Mouse (Mus musculus) lung, embryonic 16.5 days (tissue): ENCODE measurements around the gene Mast4. TPM values are rescaled to one million over a fixed set of nuclear protein-coding genes. Genes with fewer than 3 reads are reported as not detected.

Source experiments
- ATAC-seq: fragments of 200-750 bp; cut with Nextera tagmentation; 2 replicates; pipeline ENCODE4 v1.8.0; 2017; ENCODE audit warnings: low read depth, mild to moderate bottlenecking, moderate library complexity
- H3K27ac ChIP-seq: fragments of 300-500 bp; sonication (generic); 2 replicates; pipeline ENCODE4 v1.5.1; 2014; ENCODE audit warnings: mild to moderate bottlenecking, control low read depth, low read length
- H3K27me3 ChIP-seq: fragments of 300-500 bp; sonication (generic); 2 replicates; pipeline ENCODE4 v1.6.1; 2014; ENCODE audit warnings: low read depth, low read length, mixed read lengths; ENCODE audit not compliant: control insufficient read depth, insufficient read depth
- H3K36me3 ChIP-seq: fragments of 300-500 bp; sonication (generic); 2 replicates; pipeline ENCODE4 v1.6.1; 2014; ENCODE audit warnings: low read length; ENCODE audit not compliant: control insufficient read depth, insufficient read depth
- H3K4me1 ChIP-seq: fragments of 300-500 bp; sonication (generic); replicated peaks from 2 replicates; pipeline ENCODE4 v1.6.1; 2014; ENCODE audit warnings: low read length, mixed read lengths; ENCODE audit not compliant: control insufficient read depth, insufficient read depth
- H3K4me2 ChIP-seq: fragments of 300-500 bp; sonication (generic); 2 replicates; pipeline ENCODE4 v1.6.1; 2014; ENCODE audit warnings: low read depth, low read length, control low read depth
- H3K4me3 ChIP-seq: fragments of 300-500 bp; sonication (generic); 2 replicates; pipeline ENCODE4 v1.5.1; 2014; ENCODE audit warnings: mild to moderate bottlenecking, low read length, control low read depth
- H3K9ac ChIP-seq: fragments of 300-500 bp; sonication (generic); 2 replicates; pipeline ENCODE4 v1.6.1; 2014; ENCODE audit warnings: low read length, control low read depth
- H3K9me3 ChIP-seq: fragments of 300-500 bp; sonication (generic); 2 replicates; pipeline ENCODE4 v1.6.1; 2016; ENCODE audit warnings: low read length; ENCODE audit not compliant: control insufficient read depth
- WGBS: fragments of 180-500 bp; shearing (Covaris S2); extraction: QIAGEN DNeasy Blood & Tissue Kit; methylation state at CpG from one replicate; pipeline ENCODE4 v1.1.7; 2014; 5-methylcytosine and 5-hydroxymethylcytosine counted together
- polyA plus RNA-seq: library from polyadenylated mRNA; unstranded; fragments of >200 nt; fragmentation: Nextera tagmentation; extraction: Ambion mirVana; gene quantifications from 2 replicates; pipeline ENCODE4 v1.2.1, GENCODE M21; 2015

Mast4 gene
- polyA plus RNA-seq, 1 experiment from 2014 or later = 30.2 TPM

GRCm38 (mm10) chr13:102803206-102803605, 531.1 kb downstream of the Mast4 start:
- Histone ChIP-seq H3K9me3 (no peaks in the 10 kb centered on the region), H3K27me3 (no peaks in the 10 kb centered on the region), H3K36me3 (peaks cover 5% of the 10 kb centered on the region; the same call in 1 of the 2 replicates), H3K4me3 (no peak overlapping the region), H3K9ac (no peak overlapping the region), H3K27ac (no peak overlapping the region), H3K4me2 (no peak overlapping the region), H3K4me1 (no peaks in the 10 kb centered on the region)
- no peak for ATAC-seq
- 83% methylated on average over 9 of the region's 9 CpGs for WGBS

- peaks cover 6% of the 10 kb centered on the region for H3K36me3 ChIP-seq
- ATAC-seq = no peak
- 94% methylated on average over 3 of the region's 3 CpGs for WGBS
Observed at GRCm38 (mm10) chr13:102792157-102792556, 542.1 kb downstream of the Mast4 start.

DNA sequence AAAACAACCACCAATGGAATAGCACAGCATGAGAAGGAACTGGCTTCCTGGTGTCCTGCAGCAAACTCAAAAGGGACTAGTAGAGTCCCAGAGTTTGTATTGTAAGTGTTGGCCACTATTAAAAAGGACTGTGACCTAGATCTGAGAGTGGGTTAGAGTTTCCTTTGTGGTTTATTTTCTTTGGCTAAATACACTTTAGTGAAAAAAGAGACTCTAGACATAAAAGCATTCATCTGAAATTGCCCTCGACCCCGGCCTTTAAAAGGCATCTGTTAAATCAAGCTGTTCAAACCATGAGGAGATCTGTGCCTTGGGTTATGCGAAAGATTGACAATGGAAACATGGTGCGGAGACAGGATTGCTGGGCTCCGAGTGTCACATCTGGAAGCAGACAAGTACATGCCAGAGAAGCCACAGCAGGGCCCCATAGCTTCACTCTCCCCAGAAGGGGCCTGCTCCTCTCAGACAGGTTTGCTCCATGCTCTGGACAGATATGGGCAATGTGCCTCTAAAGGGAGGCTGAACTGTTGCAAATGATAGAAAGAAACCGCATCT, 543.6 kb downstream of the Mast4 start:
- H3K4me2 ChIP-seq = no peak overlapping the region
- no peak for ATAC-seq
- no peaks in the 10 kb centered on the region for H3K9me3 ChIP-seq
- no peak overlapping the region for H3K27ac ChIP-seq
- H3K36me3 ChIP-seq = peaks cover 8% of the 10 kb centered on the region
- no peaks in the 10 kb centered on the region for H3K27me3 ChIP-seq
- H3K9ac ChIP-seq = no peak overlapping the region
- H3K4me3 ChIP-seq = no peak overlapping the region
- 65% methylated on average over 6 of the region's 6 CpGs for WGBS
- no peaks in the 10 kb centered on the region for H3K4me1 ChIP-seq

More at GRCm38 (mm10) chr13:102792157-102792556, 542.1 kb downstream of the Mast4 start:
- Histone ChIP-seq H3K9me3 (no peaks in the 10 kb centered on the region), H3K4me2 (no peak overlapping the region), H3K27ac (no peak overlapping the region), H3K9ac (no peak overlapping the region), H3K4me1 (no peaks in the 10 kb centered on the region), H3K4me3 (no peak overlapping the region), H3K27me3 (no peaks in the 10 kb centered on the region)

- ATAC-seq = no peak
- H3K4me1 ChIP-seq = no peaks in the 10 kb centered on the region
- no peak overlapping the region for H3K9ac ChIP-seq
- no peaks in the 10 kb centered on the region for H3K27me3 ChIP-seq
- H3K27ac ChIP-seq = no peak overlapping the region
- H3K9me3 ChIP-seq = no peaks in the 10 kb centered on the region
- WGBS = 88% methylated on average over 10 of the region's 10 CpGs
- H3K4me3 ChIP-seq = no peak overlapping the region
- peaks cover 13% of the 10 kb centered on the region for H3K36me3 ChIP-seq
- no peak overlapping the region for H3K4me2 ChIP-seq
Observed at GRCm38 (mm10) chr13:102786666-102787230, 547.5 kb downstream of the Mast4 start.

DNA sequence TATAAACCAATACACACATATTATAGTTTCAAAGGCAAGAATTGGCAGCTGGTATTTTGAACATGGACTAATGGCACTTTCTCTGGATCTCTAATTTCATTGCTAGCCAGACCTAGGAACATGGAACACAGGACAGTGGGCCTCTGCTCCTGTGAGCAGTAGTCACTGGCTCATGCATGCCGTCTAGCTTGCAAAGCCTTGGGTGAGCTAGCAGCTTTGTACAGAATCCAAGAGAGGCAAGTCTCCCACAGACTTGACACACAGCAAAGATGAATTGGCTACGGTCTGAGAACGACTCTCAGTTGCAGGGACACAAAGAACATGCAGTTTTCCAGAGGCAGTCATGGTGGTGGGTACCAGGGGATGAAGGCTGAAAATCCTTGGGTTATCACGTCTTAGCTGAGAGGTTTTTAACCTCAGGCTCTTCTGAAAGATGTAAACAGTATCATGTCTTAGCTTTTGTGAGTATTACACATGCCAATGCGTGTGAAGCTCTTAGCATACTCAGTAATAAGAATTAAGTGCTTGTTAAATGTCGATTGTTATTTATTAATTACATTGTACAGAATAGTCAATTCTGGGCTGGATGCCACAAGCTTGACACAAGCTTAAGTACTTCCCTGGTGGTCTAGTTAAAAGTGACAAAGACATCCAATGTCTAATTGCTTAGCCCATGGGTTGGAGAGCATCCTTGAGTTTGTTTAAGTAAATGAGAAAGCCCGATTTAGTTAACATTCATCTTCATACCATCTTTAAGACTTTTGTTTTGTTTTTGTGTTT, 550.6 kb downstream of the Mast4 start:
- H3K27ac ChIP-seq = no peak overlapping the region

DNA sequence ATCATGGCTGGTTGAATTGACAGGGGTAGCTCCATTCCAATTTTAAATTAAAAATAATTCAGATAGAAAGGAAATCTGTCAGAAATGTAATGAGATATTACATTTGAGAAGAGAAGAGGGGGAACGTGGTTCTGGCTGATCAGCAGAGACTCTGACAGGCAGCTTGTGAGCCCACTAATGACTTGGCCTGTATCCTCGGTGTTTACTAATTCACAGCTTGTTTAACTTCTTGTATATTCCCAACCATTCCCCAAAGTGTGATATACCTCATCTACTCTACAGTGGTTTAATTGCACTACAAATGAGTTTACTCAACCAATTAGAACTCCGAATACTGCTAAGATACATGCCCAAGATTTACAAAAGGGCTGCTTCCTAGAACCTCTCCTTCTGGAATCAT, 555.0 kb downstream of the Mast4 start:
- no peak overlapping the region for H3K4me3 ChIP-seq
- peaks cover 13% of the 10 kb centered on the region for H3K36me3 ChIP-seq
- 92% methylated on average over 3 of the region's 3 CpGs for WGBS
- no peaks in the 10 kb centered on the region for H3K4me1 ChIP-seq
- no peaks in the 10 kb centered on the region for H3K27me3 ChIP-seq
- ATAC-seq = no peak
- H3K4me2 ChIP-seq = no peak overlapping the region
- H3K9ac ChIP-seq = no peak overlapping the region
- H3K9me3 ChIP-seq = no peaks in the 10 kb centered on the region
- H3K27ac ChIP-seq = no peak overlapping the region

More for the DNA sequence above, 550.6 kb downstream of the Mast4 start:
- 53% methylated on average over 7 of the region's 7 CpGs for WGBS
- Histone ChIP-seq H3K9me3 (no peaks in the 10 kb centered on the region), H3K4me1 (no peaks in the 10 kb centered on the region), H3K4me3 (no peak overlapping the region), H3K27me3 (no peaks in the 10 kb centered on the region), H3K36me3 (peaks cover 15% of the 10 kb centered on the region), H3K4me2 (no peak overlapping the region), H3K9ac (no peak overlapping the region)
- no peak for ATAC-seq

- no peaks in the 10 kb centered on the region for H3K27me3 ChIP-seq
- no peaks in the 10 kb centered on the region for H3K4me1 ChIP-seq
- H3K27ac ChIP-seq = no peak overlapping the region
- WGBS = 95% methylated on average over 3 of the region's 3 CpGs
- peaks cover 17% of the 10 kb centered on the region for H3K36me3 ChIP-seq
- H3K4me2 ChIP-seq = no peak overlapping the region
- no peak overlapping the region for H3K9ac ChIP-seq
- no peak overlapping the region for H3K4me3 ChIP-seq
- no peaks in the 10 kb centered on the region for H3K9me3 ChIP-seq
- no peak for ATAC-seq
Observed at GRCm38 (mm10) chr13:102778859-102779258, 555.4 kb downstream of the Mast4 start.

DNA sequence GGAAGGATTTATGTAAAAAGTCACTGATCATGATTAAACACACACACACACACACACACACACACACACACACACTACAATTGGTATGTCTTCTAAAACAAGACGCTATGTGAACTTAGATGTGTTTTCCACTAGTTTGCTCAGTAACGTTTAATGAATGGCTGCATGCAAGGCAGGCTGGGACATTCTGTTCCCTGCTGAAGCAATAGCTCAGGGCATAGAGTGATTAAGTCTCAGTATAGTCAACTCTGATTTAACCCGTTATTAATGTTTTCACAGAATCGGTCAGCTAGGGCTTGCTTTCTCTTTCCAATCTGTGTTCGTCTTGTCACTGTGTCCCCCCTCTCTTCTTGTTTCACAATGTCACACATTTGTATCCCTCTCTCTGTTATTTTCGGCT, 558.8 kb downstream of the Mast4 start:
- no peak overlapping the region for H3K9ac ChIP-seq
- no peak overlapping the region for H3K4me2 ChIP-seq
- ATAC-seq = no peak
- no peaks in the 10 kb centered on the region for H3K27me3 ChIP-seq
- H3K4me3 ChIP-seq = no peak overlapping the region
- WGBS = 73% methylated on average over 6 of the region's 6 CpGs
- no peak overlapping the region for H3K27ac ChIP-seq
- peaks cover 12% of the 10 kb centered on the region for H3K36me3 ChIP-seq
- no peaks in the 10 kb centered on the region for H3K9me3 ChIP-seq
- no peaks in the 10 kb centered on the region; the same call in 1 of the 2 replicates for H3K4me1 ChIP-seq

DNA sequence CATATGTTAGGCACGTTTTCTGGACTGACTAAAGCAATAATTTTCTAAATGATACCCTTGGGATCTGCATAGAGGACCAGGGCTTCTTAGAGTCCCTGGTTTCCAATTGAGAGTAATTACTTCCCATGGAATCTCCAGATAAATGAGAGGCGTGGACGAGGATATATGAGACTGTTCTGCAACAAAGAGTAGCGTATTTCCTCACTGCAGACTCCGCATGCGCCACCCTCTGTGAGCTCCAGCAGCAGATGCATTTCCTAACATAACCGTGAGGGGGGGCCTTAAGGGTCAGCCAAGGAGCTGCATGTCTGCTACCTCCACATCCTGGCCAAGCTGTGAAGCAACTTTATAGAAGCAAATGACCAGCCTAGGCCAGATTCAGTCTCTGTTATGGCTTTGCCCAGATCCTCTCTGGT, 559.5 kb downstream of the Mast4 start:
- Histone ChIP-seq H3K4me3 (no peak overlapping the region), H3K36me3 (peaks cover 13% of the 10 kb centered on the region), H3K27me3 (no peaks in the 10 kb centered on the region), H3K9ac (no peak overlapping the region), H3K9me3 (no peaks in the 10 kb centered on the region), H3K4me2 (no peak overlapping the region), H3K4me1 (peaks cover 4% of the 10 kb centered on the region; the same call in 1 of the 2 replicates), H3K27ac (no peak overlapping the region)
- ATAC-seq = no peak
- WGBS = 76% methylated on average over 7 of the region's 7 CpGs
